Mouse (Mus musculus) thymus, adult 2 months (tissue): ENCODE data around the gene Defb19. TPM values are rescaled to one million over a fixed set of nuclear protein-coding genes. Genes with fewer than 3 reads are reported as not detected.

ENCODE experiments used
- DNase-seq: peaks from one replicate; pipeline ENCODE4 v3.0.0; 2021
- H3K27ac ChIP-seq: fragments of 200-500 bp; 2 replicates; pipeline ENCODE4 v1.5.1; 2012; ENCODE audit warnings: low read length, control low read depth; ENCODE audit not compliant: control insufficient read depth, insufficient read depth
- H3K27me3 ChIP-seq: fragments of 200-500 bp; 2 replicates; pipeline ENCODE4 v1.6.1; 2012; ENCODE audit warnings: mild to moderate bottlenecking, low read length, moderate library complexity, mixed read lengths; ENCODE audit not compliant: control insufficient read depth, insufficient read depth
- H3K36me3 ChIP-seq: fragments of 200-500 bp; 2 replicates; pipeline ENCODE4 v1.6.1; 2012; ENCODE audit warnings: mild to moderate bottlenecking, low read length, moderate library complexity; ENCODE audit not compliant: control insufficient read depth, insufficient read depth
- H3K4me1 ChIP-seq: fragments of 200-500 bp; replicated peaks from 2 replicates; pipeline ENCODE4 v1.6.1; 2012; ENCODE audit warnings: low read length; ENCODE audit not compliant: control insufficient read depth, insufficient read depth
- H3K4me3 ChIP-seq: fragments of 200-500 bp; 2 replicates; pipeline ENCODE4 v1.5.1; 2012; ENCODE audit warnings: mild to moderate bottlenecking, low read length, control low read depth, moderate library complexity; ENCODE audit not compliant: control insufficient read depth, insufficient read depth
- CTCF ChIP-seq: fragments of 200-500 bp; IDR thresholded peaks from 2 replicates; pipeline ENCODE4 v1.5.1; 2012; ENCODE audit warnings: mild to moderate bottlenecking, control low read depth, low read length, moderate library complexity, borderline replicate concordance; ENCODE audit not compliant: control insufficient read depth, poor library complexity, insufficient read depth; ENCODE audit errors: extremely low read depth
- POLR2A ChIP-seq: fragments of 200-500 bp; IDR thresholded peaks from 2 replicates; pipeline ENCODE4 v1.6.1; 2012; ENCODE audit warnings: mild to moderate bottlenecking, low read length, control low read depth, moderate library complexity; ENCODE audit not compliant: control insufficient read depth, poor library complexity, insufficient read depth; ENCODE audit errors: extremely low read depth
- WGBS: fragments of 180-500 bp; shearing (Covaris S2); methylation state at CpG from one replicate; pipeline ENCODE4 v1.1.7; 2018; 5-methylcytosine and 5-hydroxymethylcytosine counted together
- polyA plus RNA-seq: library from polyadenylated mRNA; depleted of rRNA; stranded (reverse); fragments of >200 nt; gene quantifications from 2 replicates; pipeline ENCODE4 v1.2.3, GENCODE M21; 2012; rRNA removed

Defb19 gene
- polyA plus RNA-seq, 1 experiment: 1.5 TPM

DNA sequence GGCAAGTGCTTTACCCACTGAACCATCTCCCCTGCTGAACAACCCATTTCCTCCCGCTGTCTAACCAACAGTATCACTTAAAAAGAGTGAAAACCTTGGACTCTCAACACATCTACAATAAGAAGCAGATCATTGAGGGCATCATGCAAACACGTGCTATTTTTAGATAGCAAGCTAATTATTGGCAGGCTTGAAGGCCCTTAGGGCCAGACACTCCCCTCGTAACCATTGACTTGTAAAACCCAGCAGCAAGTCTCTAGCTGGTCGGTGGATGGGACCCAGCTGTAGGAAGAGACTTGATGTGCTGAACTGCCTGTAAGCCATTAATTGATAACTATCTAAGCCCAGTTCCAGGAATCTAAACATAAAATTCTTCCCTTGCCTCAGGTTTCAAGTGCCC is 36.6 kb downstream of the Defb19 start:
- no peak overlapping the region for H3K4me3 ChIP-seq
- H3K4me1 ChIP-seq: no peaks in the 10 kb centered on the region
- no peaks in the 10 kb centered on the region for H3K27me3 ChIP-seq
- 94% methylated on average over 4 of the region's 4 CpGs for WGBS
- DNase-seq: no peak
- H3K36me3 ChIP-seq: no peaks in the 10 kb centered on the region
- H3K27ac ChIP-seq: no peak overlapping the region
- TF ChIP-seq POLR2A (no peak), CTCF (no peak)

DNA sequence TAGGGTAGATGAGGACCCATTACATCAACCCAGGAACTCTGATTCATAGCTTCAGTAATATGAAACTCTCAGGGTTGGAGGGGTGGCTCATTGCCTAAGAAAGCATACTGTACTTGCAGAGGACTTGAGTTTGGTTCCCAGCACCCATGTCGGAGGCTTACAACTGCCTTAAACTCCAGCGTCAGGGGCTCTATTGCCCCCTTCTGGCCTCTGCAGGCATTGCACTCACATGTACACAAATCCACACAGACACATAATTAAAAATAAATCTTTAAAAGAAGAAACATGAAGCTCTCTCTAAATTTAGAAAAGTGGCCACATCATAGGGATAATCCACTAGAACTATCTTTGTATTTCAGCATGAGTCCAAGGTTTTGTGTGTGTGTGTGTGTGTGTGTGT is 37.2 kb downstream of the Defb19 start:
- TF ChIP-seq POLR2A (no peak), CTCF (no peak)
- no peak for DNase-seq
- WGBS: 80% methylated on average over 2 of the region's 2 CpGs
- H3K36me3 ChIP-seq: no peaks in the 10 kb centered on the region
- H3K27me3 ChIP-seq: no peaks in the 10 kb centered on the region
- H3K4me1 ChIP-seq: no peaks in the 10 kb centered on the region
- H3K27ac ChIP-seq: no peak overlapping the region
- no peak overlapping the region for H3K4me3 ChIP-seq

GRCm38 (mm10) chr2:152541979-152542378 is 38.1 kb downstream of the Defb19 start:
- no peak for TF ChIP-seq POLR2A
- TF ChIP-seq CTCF: no peak
- no peaks in the 10 kb centered on the region for H3K27me3 ChIP-seq
- H3K4me3 ChIP-seq: no peak overlapping the region
- 28% methylated on average over 9 of the region's 9 CpGs for WGBS
- H3K4me1 ChIP-seq: no peaks in the 10 kb centered on the region
- H3K36me3 ChIP-seq: no peaks in the 10 kb centered on the region
- no peak overlapping the region for H3K27ac ChIP-seq
- no peak for DNase-seq

DNA sequence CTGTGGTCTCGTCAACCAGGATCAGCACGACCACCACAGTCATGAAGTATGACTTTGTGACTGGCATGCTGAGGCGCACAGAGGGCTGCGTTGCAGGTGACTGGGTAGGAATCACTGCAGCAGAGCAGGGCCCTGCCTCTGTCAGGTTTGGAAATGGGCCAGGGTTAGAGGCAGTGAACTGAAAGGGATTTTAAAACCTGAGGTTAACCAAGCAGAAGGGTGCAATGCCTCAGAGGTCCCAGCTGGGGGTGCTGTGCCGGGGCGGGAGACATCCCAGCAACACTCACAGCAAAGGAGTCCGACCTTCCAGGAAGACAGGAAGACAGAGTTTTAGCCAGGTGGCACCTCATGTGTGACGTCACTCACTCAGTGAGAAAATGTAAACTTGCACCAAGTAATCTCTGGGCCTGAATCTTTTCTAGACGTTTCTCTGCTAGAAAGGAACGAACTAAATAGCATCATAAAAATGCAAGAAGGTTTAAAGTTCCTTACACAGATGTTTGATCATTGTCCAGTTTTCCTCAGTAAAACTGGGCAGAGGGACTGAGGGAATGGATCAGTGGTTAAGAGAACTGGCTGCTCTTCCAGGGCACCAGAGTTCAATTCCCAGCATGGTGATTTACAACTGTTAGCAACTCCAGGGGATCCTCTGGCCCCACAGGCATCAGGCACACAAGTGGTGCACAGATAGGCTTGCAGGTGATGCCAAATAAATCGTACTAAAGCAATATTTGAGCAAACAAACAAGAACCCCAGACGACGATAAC is 40.0 kb downstream of the Defb19 start, which contains the start of gene Defb29:
Gene Defb29 (minus strand): TSS at position 155 of the 767 bp plus-strand sequence.
- Histone ChIP-seq H3K4me3 (no peak within 1 kb of the TSS), H3K27ac (no peak within 1 kb of the TSS), H3K4me1 (no peaks in the 10 kb centered on the region), H3K36me3 (no peaks in the 10 kb centered on the region), H3K27me3 (no peaks in the 10 kb centered on the region)
- no peak for DNase-seq
- no peak for TF ChIP-seq POLR2A
- no peak for TF ChIP-seq CTCF
- WGBS: 69% methylated on average over 13 of the region's 13 CpGs

Other genes starting within 250 kb of the Defb19 start
- 688 and 743 TPM in 2 replicates for gene Rbck1, start 247.7 kb downstream of the Defb19 start, polyA plus RNA-seq
- gene Trib3, start 236.3 kb downstream of the Defb19 start, polyA plus RNA-seq: 2.6 and 3.8 TPM in 2 replicates
- 0.07 TPM in 1 of 2 replicates, not detected in the other for gene Nrsn2, start 203.7 kb downstream of the Defb19 start, polyA plus RNA-seq
- gene Sox12, start 182.2 kb downstream of the Defb19 start, polyA plus RNA-seq: 3.8 and 4.5 TPM in 2 replicates
- gene Zcchc3, start 165.3 kb downstream of the Defb19 start, polyA plus RNA-seq: 1.7 and 2.0 TPM in 2 replicates
- 0.36 and 0.50 TPM in 2 replicates for gene 6820408C15Rik, start 164.7 kb downstream of the Defb19 start, polyA plus RNA-seq
- not detected in 2 replicates for gene Defb23, start 115.7 kb downstream of the Defb19 start, polyA plus RNA-seq
- gene Defb20, start 103.2 kb downstream of the Defb19 start, polyA plus RNA-seq: not detected in 2 replicates
- 0.24 TPM in 1 of 2 replicates, not detected in the other for gene Defb22, start 90.2 kb downstream of the Defb19 start, polyA plus RNA-seq
- not detected in 2 replicates for gene Defb26, start 68.6 kb downstream of the Defb19 start, polyA plus RNA-seq
- gene Defb28, start 62.1 kb downstream of the Defb19 start, polyA plus RNA-seq: not detected in 2 replicates
- gene Defb29, start 40.2 kb downstream of the Defb19 start, polyA plus RNA-seq: not detected in 2 replicates
- gene Gm17416, start 11.0 kb downstream of the Defb19 start, polyA plus RNA-seq: not detected in 2 replicates
- gene Defb21, start 7.6 kb downstream of the Defb19 start, polyA plus RNA-seq: not detected in 2 replicates
- gene Defb45, start 19.1 kb upstream of the Defb19 start, polyA plus RNA-seq: not detected in 2 replicates
- not detected in 2 replicates for gene Defb36, start 24.0 kb upstream of the Defb19 start, polyA plus RNA-seq
- gene Defb25, start 42.7 kb upstream of the Defb19 start, polyA plus RNA-seq: 1.7 and 2.0 TPM in 2 replicates
- 2.9 and 3.3 TPM in 2 replicates for gene Rem1, start 46.6 kb upstream of the Defb19 start, polyA plus RNA-seq
- gene H13, start 89.1 kb upstream of the Defb19 start, polyA plus RNA-seq: 270 and 324 TPM in 2 replicates
- 4.2 and 4.4 TPM in 2 replicates for gene Mcts2, start 106.7 kb upstream of the Defb19 start, polyA plus RNA-seq
- 54.6 and 66.4 TPM in 2 replicates for gene Id1, start 155.9 kb upstream of the Defb19 start, polyA plus RNA-seq
- 1.6 and 1.9 TPM in 2 replicates for gene Cox4i2, start 173.9 kb upstream of the Defb19 start, polyA plus RNA-seq